Mouse (Mus musculus): ENCODE measurements around the gene Iqsec3. TPM values are rescaled to one million over a fixed set of nuclear protein-coding genes. Genes with fewer than 3 reads are reported as not detected.

Gene Iqsec3
- 10.2 and 11.0 TPM in 2 replicates for polyA plus RNA-seq (2015; fragmentation: Nextera tagmentation; extraction: Ambion mirVana)

- under 1% methylated on average over 57 of the region's 65 CpGs for WGBS
- no peaks in the 10 kb centered on the region for H3K9me3 ChIP-seq (replicated peaks; ENCODE audit: control insufficient read depth, low read length, poor library complexity, severe bottlenecking)
- no peaks in the 10 kb centered on the region; the same call in 1 of the 2 replicates for H3K27me3 ChIP-seq (ENCODE audit: control insufficient read depth, insufficient read depth, low read depth, low read length)
- ATAC-seq, result peak; percentile 97
- H3K9ac ChIP-seq (ENCODE audit: low read depth, low read length), result peak within 1 kb of the TSS; percentile 89
- peak within 1 kb of the TSS; percentile 92 for H3K27ac ChIP-seq (ENCODE audit: low read length)
- H3K4me3 ChIP-seq (ENCODE audit: low read depth, low read length), result peak within 1 kb of the TSS; percentile 74
- H3K4me2 ChIP-seq (ENCODE audit: low read length), result peak within 1 kb of the TSS; percentile 59
- no peaks in the 10 kb centered on the region for H3K36me3 ChIP-seq (ENCODE audit: control insufficient read depth, insufficient read depth, low read length)
- peaks cover 24% of the 10 kb centered on the region for H3K4me1 ChIP-seq (ENCODE audit: control insufficient read depth, insufficient read depth, low read length)
Observed at GRCm38 (mm10) chr6:121473093-121473821, at the start of gene Iqsec3. Iqsec3 (minus strand) TSS chr6:121473678.

GRCm38 (mm10) chr6:121522106-121522705, 48.7 kb upstream of the Iqsec3 start:
- Histone ChIP-seq H3K36me3 (ENCODE audit: control insufficient read depth, insufficient read depth, low read length) (no peaks in the 10 kb centered on the region), H3K9me3 (replicated peaks; ENCODE audit: control insufficient read depth, low read length, poor library complexity, severe bottlenecking) (no peaks in the 10 kb centered on the region), H3K27ac (ENCODE audit: low read length) (no peak overlapping the region), H3K9ac (ENCODE audit: low read depth, low read length) (no peak overlapping the region), H3K4me3 (ENCODE audit: low read depth, low read length) (no peak overlapping the region), H3K4me2 (ENCODE audit: low read length) (no peak overlapping the region), H3K27me3 (ENCODE audit: control insufficient read depth, insufficient read depth, low read depth, low read length) (no peaks in the 10 kb centered on the region), H3K4me1 (ENCODE audit: control insufficient read depth, insufficient read depth, low read length) (no peaks in the 10 kb centered on the region)
- 79% methylated on average over 5 of the region's 5 CpGs for WGBS
- no peak for ATAC-seq

- Histone ChIP-seq H3K36me3 (ENCODE audit: control insufficient read depth, insufficient read depth, low read length) (no peaks in the 10 kb centered on the region), H3K4me3 (ENCODE audit: low read depth, low read length) (no peak overlapping the region), H3K27me3 (ENCODE audit: control insufficient read depth, insufficient read depth, low read depth, low read length) (no peaks in the 10 kb centered on the region), H3K9me3 (replicated peaks; ENCODE audit: control insufficient read depth, low read length, poor library complexity, severe bottlenecking) (no peaks in the 10 kb centered on the region), H3K4me1 (ENCODE audit: control insufficient read depth, insufficient read depth, low read length) (no peaks in the 10 kb centered on the region), H3K27ac (ENCODE audit: low read length) (no peak overlapping the region), H3K9ac (ENCODE audit: low read depth, low read length) (no peak overlapping the region), H3K4me2 (ENCODE audit: low read length) (no peak overlapping the region)
- no peak for ATAC-seq
- WGBS, result 66% methylated on average over 3 of the region's 3 CpGs
Observed at GRCm38 (mm10) chr6:121521030-121521429, 47.6 kb upstream of the Iqsec3 start.

DNA sequence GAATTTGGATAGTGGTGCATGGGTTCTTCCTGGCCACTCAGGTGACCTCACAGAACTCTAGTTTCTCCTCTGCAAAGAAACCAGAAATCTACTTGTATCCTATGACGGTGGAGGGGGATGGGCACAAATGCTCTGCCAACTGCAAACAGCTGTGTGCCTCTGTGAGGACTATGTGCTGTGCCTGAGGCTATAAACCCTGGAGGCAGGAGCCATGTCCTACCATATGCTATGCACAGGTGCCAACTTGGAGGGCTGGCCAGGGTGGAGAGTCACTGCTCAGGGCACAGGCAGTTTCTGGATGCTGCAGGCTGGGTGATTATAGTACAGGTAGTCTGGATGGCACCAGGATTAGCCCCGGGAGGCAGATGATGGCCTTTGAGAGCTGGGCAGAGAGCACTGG, 46.4 kb upstream of the Iqsec3 start:
- Histone ChIP-seq H3K27ac (ENCODE audit: low read length) (no peak overlapping the region), H3K4me2 (ENCODE audit: low read length) (no peak overlapping the region), H3K9me3 (replicated peaks; ENCODE audit: control insufficient read depth, low read length, poor library complexity, severe bottlenecking) (no peaks in the 10 kb centered on the region), H3K27me3 (ENCODE audit: control insufficient read depth, insufficient read depth, low read depth, low read length) (no peaks in the 10 kb centered on the region), H3K36me3 (ENCODE audit: control insufficient read depth, insufficient read depth, low read length) (no peaks in the 10 kb centered on the region), H3K9ac (ENCODE audit: low read depth, low read length) (no peak overlapping the region), H3K4me3 (ENCODE audit: low read depth, low read length) (no peak overlapping the region), H3K4me1 (ENCODE audit: control insufficient read depth, insufficient read depth, low read length) (no peaks in the 10 kb centered on the region)
- 72% methylated on average over 2 of the region's 2 CpGs for WGBS
- ATAC-seq, result no peak; the same call in 1 of the 2 replicates

- ATAC-seq, result no peak
Observed at GRCm38 (mm10) chr6:121519266-121519810, 45.9 kb upstream of the Iqsec3 start.

DNA sequence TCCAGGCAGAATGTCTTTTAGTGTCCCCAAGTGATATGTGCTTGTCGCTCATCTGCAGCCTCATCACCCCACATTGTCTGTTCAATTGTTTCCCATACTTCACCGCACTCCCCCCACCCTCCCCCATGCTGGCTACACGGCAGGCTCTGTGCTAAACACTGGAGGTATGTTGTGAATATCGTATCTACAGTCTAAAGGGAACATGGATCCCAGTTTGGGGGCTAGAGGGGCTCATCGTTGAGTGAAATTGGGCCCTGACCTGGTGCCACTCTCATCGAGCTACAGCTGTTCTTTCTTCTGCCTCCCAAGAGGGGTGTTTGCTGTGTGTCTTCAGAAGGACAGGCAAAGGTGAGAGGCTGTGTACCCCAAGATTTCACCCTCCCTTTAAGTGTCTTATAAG, 44.2 kb upstream of the Iqsec3 start:
- no peak overlapping the region for H3K27ac ChIP-seq (ENCODE audit: low read length)
- no peak overlapping the region for H3K9ac ChIP-seq (ENCODE audit: low read depth, low read length)
- ATAC-seq, result no peak
- no peaks in the 10 kb centered on the region for H3K4me1 ChIP-seq (ENCODE audit: control insufficient read depth, insufficient read depth, low read length)
- WGBS, result 83% methylated on average over 6 of the region's 6 CpGs
- H3K27me3 ChIP-seq (ENCODE audit: control insufficient read depth, insufficient read depth, low read depth, low read length), result no peaks in the 10 kb centered on the region
- H3K36me3 ChIP-seq (ENCODE audit: control insufficient read depth, insufficient read depth, low read length), result no peaks in the 10 kb centered on the region
- no peak overlapping the region for H3K4me2 ChIP-seq (ENCODE audit: low read length)
- H3K4me3 ChIP-seq (ENCODE audit: low read depth, low read length), result no peak overlapping the region
- H3K9me3 ChIP-seq (replicated peaks; ENCODE audit: control insufficient read depth, low read length, poor library complexity, severe bottlenecking), result no peaks in the 10 kb centered on the region

More at GRCm38 (mm10) chr6:121519266-121519810, 45.9 kb upstream of the Iqsec3 start:
- 87% methylated on average over 5 of the region's 5 CpGs for WGBS
- no peak overlapping the region for H3K4me3 ChIP-seq (ENCODE audit: low read depth, low read length)
- H3K9ac ChIP-seq (ENCODE audit: low read depth, low read length), result no peak overlapping the region
- H3K36me3 ChIP-seq (ENCODE audit: control insufficient read depth, insufficient read depth, low read length), result no peaks in the 10 kb centered on the region
- no peaks in the 10 kb centered on the region for H3K4me1 ChIP-seq (ENCODE audit: control insufficient read depth, insufficient read depth, low read length)
- no peaks in the 10 kb centered on the region for H3K9me3 ChIP-seq (replicated peaks; ENCODE audit: control insufficient read depth, low read length, poor library complexity, severe bottlenecking)
- H3K4me2 ChIP-seq (ENCODE audit: low read length), result no peak overlapping the region
- H3K27ac ChIP-seq (ENCODE audit: low read length), result no peak overlapping the region
- H3K27me3 ChIP-seq (ENCODE audit: control insufficient read depth, insufficient read depth, low read depth, low read length), result no peaks in the 10 kb centered on the region

DNA sequence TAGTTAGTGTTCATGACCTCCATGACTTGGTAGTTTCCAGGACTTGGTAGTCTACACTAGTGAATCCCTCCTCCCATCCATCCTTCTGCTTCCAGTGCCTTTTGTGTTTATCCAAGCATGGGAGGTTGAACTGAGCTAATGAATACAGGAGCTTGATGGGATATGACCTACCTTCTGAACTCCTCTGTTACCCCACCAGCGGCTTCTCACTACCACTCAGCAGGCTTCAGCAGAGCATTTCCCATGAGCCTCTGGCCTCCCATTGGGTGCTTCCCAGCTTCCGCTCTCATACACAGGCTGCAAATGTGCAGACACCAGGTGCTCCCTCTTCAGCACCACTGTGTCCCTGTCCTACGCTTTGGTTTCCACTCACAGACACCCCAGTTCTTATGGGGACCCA, 36.9 kb upstream of the Iqsec3 start:
- Histone ChIP-seq H3K4me2 (ENCODE audit: low read length) (no peak overlapping the region), H3K9me3 (replicated peaks; ENCODE audit: control insufficient read depth, low read length, poor library complexity, severe bottlenecking) (no peaks in the 10 kb centered on the region), H3K9ac (ENCODE audit: low read depth, low read length) (no peak overlapping the region), H3K4me1 (ENCODE audit: control insufficient read depth, insufficient read depth, low read length) (no peaks in the 10 kb centered on the region), H3K4me3 (ENCODE audit: low read depth, low read length) (no peak overlapping the region), H3K36me3 (ENCODE audit: control insufficient read depth, insufficient read depth, low read length) (no peaks in the 10 kb centered on the region), H3K27me3 (ENCODE audit: control insufficient read depth, insufficient read depth, low read depth, low read length) (no peaks in the 10 kb centered on the region), H3K27ac (ENCODE audit: low read length) (no peak overlapping the region)
- 95% methylated on average over 3 of the region's 3 CpGs for WGBS
- no peak for ATAC-seq

GRCm38 (mm10) chr6:121509871-121510270, 36.4 kb upstream of the Iqsec3 start:
- Histone ChIP-seq H3K9me3 (replicated peaks; ENCODE audit: control insufficient read depth, low read length, poor library complexity, severe bottlenecking) (no peaks in the 10 kb centered on the region), H3K4me3 (ENCODE audit: low read depth, low read length) (no peak overlapping the region), H3K36me3 (ENCODE audit: control insufficient read depth, insufficient read depth, low read length) (no peaks in the 10 kb centered on the region), H3K4me1 (ENCODE audit: control insufficient read depth, insufficient read depth, low read length) (no peaks in the 10 kb centered on the region), H3K27me3 (ENCODE audit: control insufficient read depth, insufficient read depth, low read depth, low read length) (no peaks in the 10 kb centered on the region), H3K27ac (ENCODE audit: low read length) (no peak overlapping the region), H3K9ac (ENCODE audit: low read depth, low read length) (no peak overlapping the region), H3K4me2 (ENCODE audit: low read length) (no peak overlapping the region)
- WGBS, result 74% methylated on average over 7 of the region's 7 CpGs
- ATAC-seq, result no peak

DNA sequence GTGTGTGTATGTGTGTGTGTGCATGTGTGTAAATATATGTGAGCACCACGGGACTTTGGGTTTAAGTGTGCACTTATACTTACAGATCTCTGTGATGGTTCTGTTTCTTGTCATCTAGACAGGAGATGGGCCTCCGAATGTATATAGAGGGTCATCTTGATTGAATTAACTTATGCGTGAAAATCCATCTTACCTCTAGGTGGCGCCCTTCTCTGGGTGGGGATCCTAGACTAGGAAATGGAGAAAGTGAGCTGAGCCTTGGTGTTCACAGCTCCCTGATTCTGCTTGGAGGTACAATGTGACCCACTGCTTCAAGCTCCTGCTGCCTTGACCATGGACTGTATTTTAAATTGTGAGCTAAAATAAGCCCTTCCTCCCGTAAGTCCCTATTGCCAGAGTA, 34.8 kb upstream of the Iqsec3 start:
- no peak overlapping the region for H3K9ac ChIP-seq (ENCODE audit: low read depth, low read length)
- H3K27ac ChIP-seq (ENCODE audit: low read length), result no peak overlapping the region
- H3K36me3 ChIP-seq (ENCODE audit: control insufficient read depth, insufficient read depth, low read length), result no peaks in the 10 kb centered on the region
- no peaks in the 10 kb centered on the region for H3K4me1 ChIP-seq (ENCODE audit: control insufficient read depth, insufficient read depth, low read length)
- H3K27me3 ChIP-seq (ENCODE audit: control insufficient read depth, insufficient read depth, low read depth, low read length), result no peaks in the 10 kb centered on the region
- H3K9me3 ChIP-seq (replicated peaks; ENCODE audit: control insufficient read depth, low read length, poor library complexity, severe bottlenecking), result no peaks in the 10 kb centered on the region
- no peak for ATAC-seq
- H3K4me3 ChIP-seq (ENCODE audit: low read depth, low read length), result no peak overlapping the region
- 72% methylated on average over 5 of the region's 5 CpGs for WGBS
- no peak overlapping the region for H3K4me2 ChIP-seq (ENCODE audit: low read length)
